Mouse (Mus musculus): Measurements from ENCODE around the gene Elmo3.

Elmo3 gene

GRCm38 (mm10) chr8:105298351-105299252 lies 6.8 kb upstream of the Elmo3 start:
- DNase-seq (ENCODE audit: low spot score) = no peak

- DNase-seq (ENCODE audit: low spot score) = no peak
Observed at GRCm38 (mm10) chr8:105299962-105300361, 5.4 kb upstream of the Elmo3 start.

- no peak for DNase-seq (ENCODE audit: low spot score)
Observed at GRCm38 (mm10) chr8:105303396-105303795, 2.0 kb upstream of the Elmo3 start.

- no peak for DNase-seq (ENCODE audit: low spot score)
Observed at GRCm38 (mm10) chr8:105303874-105304273, 1.5 kb upstream of the Elmo3 start.

- no peak for DNase-seq (ENCODE audit: low spot score)
Observed at GRCm38 (mm10) chr8:105304325-105305210, 833 bp upstream of the Elmo3 start.

GRCm38 (mm10) chr8:105306146-105306691 lies 818 bp downstream of the Elmo3 start:
- DNase-seq (ENCODE audit: low spot score) = no peak

- DNase-seq (ENCODE audit: low spot score) = no peak
Observed at GRCm38 (mm10) chr8:105307670-105308069, 2.3 kb downstream of the Elmo3 start.

GRCm38 (mm10) chr8:105308428-105308827 lies 3.0 kb downstream of the Elmo3 start:
- no peak for DNase-seq (ENCODE audit: low spot score)

- DNase-seq (ENCODE audit: low spot score) = no peak
Observed at GRCm38 (mm10) chr8:105309142-105309847, 3.9 kb downstream of the Elmo3 start.

- no peak for DNase-seq (ENCODE audit: low spot score)
Observed at GRCm38 (mm10) chr8:105310118-105310517, 4.7 kb downstream of the Elmo3 start.

GRCm38 (mm10) chr8:105311718-105312117 lies 6.3 kb downstream of the Elmo3 start:
- DNase-seq (ENCODE audit: low spot score) = no peak

- no peak for DNase-seq (ENCODE audit: low spot score)
Observed at GRCm38 (mm10) chr8:105312891-105313481, 7.6 kb downstream of the Elmo3 start.

GRCm38 (mm10) chr8:105313622-105314402 lies 8.4 kb downstream of the Elmo3 start:
- DNase-seq (ENCODE audit: low spot score) = no peak

- DNase-seq (ENCODE audit: low spot score) = no peak
Observed at GRCm38 (mm10) chr8:105315073-105315769, 9.8 kb downstream of the Elmo3 start.

GRCm38 (mm10) chr8:105317941-105318340 lies 12.5 kb downstream of the Elmo3 start:
- no peak for DNase-seq (ENCODE audit: low spot score)

- DNase-seq (ENCODE audit: low spot score) = no peak
Observed at GRCm38 (mm10) chr8:105318662-105319190, 13.3 kb downstream of the Elmo3 start.

- no peak for DNase-seq (ENCODE audit: low spot score)
Observed at GRCm38 (mm10) chr8:105323183-105323582, 17.8 kb downstream of the Elmo3 start.

- no peak for DNase-seq (ENCODE audit: low spot score)
Observed at GRCm38 (mm10) chr8:105325641-105326093, 20.3 kb downstream of the Elmo3 start.

- DNase-seq (ENCODE audit: low spot score) = peak; percentile 97
Observed at GRCm38 (mm10) chr8:105326141-105326672, 20.8 kb downstream of the Elmo3 start, which contains the start of the genes Lrrc29 and Tmem208. Gene Lrrc29, minus strand, starts transcription at chr8:105326278. Gene Tmem208, plus strand, starts transcription at chr8:105326354.

Data from urinary bladder, postnatal 25 days (tissue).